Mouse (Mus musculus) forebrain, postnatal 0 days (tissue): ENCODE results near the gene Loxl1. TPM values are rescaled to one million over a fixed set of nuclear protein-coding genes. Genes with fewer than 3 reads are reported as not detected.
"Not testable (repeated sequence)": the region's sequence is repeated elsewhere in the genome, so short reads cannot be mapped to it uniquely, and the experiment has no call there.

Source experiments
- ATAC-seq: fragments of 200-750 bp; cut with Nextera tagmentation; 2 replicates; pipeline ENCODE4 v1.8.0; 2017; ENCODE audit warnings: mild to moderate bottlenecking, moderate library complexity
- DNase-seq: peaks from one replicate; pipeline ENCODE4 v3.0.0-alpha.2; 2015
- H3K27ac ChIP-seq: fragments of 300-500 bp; sonication (generic); 2 replicates; pipeline ENCODE4 v1.5.1; 2014; ENCODE audit warnings: low read depth, mild to moderate bottlenecking, antibody characterized with exemption, low read length, moderate library complexity, mixed read lengths
- H3K27me3 ChIP-seq: fragments of 300-500 bp; sonication (generic); 2 replicates; pipeline ENCODE4 v1.6.1; 2014; ENCODE audit warnings: mild to moderate bottlenecking, low read length, mixed read lengths; ENCODE audit not compliant: insufficient read depth
- H3K36me3 ChIP-seq: fragments of 300-500 bp; sonication (generic); 2 replicates; pipeline ENCODE4 v1.6.1; 2014; ENCODE audit warnings: mild to moderate bottlenecking, moderate library complexity; ENCODE audit not compliant: insufficient read depth
- H3K4me1 ChIP-seq: fragments of 300-500 bp; sonication (generic); 2 replicates; pipeline ENCODE4 v1.6.1; 2014; ENCODE audit warnings: antibody characterized with exemption; ENCODE audit not compliant: insufficient read depth
- H3K4me2 ChIP-seq: fragments of 300-500 bp; sonication (generic); 2 replicates; pipeline ENCODE4 v1.6.1; 2014; ENCODE audit warnings: low read depth, mild to moderate bottlenecking, moderate library complexity
- H3K4me3 ChIP-seq: fragments of 300-500 bp; sonication (generic); 2 replicates; pipeline ENCODE4 v1.5.1; 2014; ENCODE audit warnings: low read depth, low read length, mixed read lengths
- H3K9ac ChIP-seq: fragments of 300-500 bp; sonication (generic); 2 replicates; pipeline ENCODE4 v1.6.1; 2014; ENCODE audit warnings: mild to moderate bottlenecking
- H3K9me3 ChIP-seq: fragments of 300-500 bp; sonication (generic); 2 replicates; pipeline ENCODE4 v1.6.1; 2016; ENCODE audit warnings: low read length
- CTCF ChIP-seq: sonication (generic); IDR thresholded peaks from 2 replicates; pipeline ENCODE4 v1.5.1; 2016; ENCODE audit warnings: antibody characterized with exemption, control low read depth, low read depth
- WGBS: fragments of 180-500 bp; shearing (Covaris S2); extraction: QIAGEN DNeasy Blood & Tissue Kit; methylation state at CpG from one replicate; pipeline ENCODE4 v1.1.7; 2014; 5-methylcytosine and 5-hydroxymethylcytosine counted together
- polyA plus RNA-seq: library from polyadenylated mRNA; unstranded; fragments of >200 nt; fragmentation: Nextera tagmentation; extraction: Ambion mirVana; gene quantifications from 2 replicates; pipeline ENCODE4 v1.2.1, GENCODE M21; 2015
- total RNA-seq: library from RNA; depleted of rRNA; stranded (reverse); fragments of >200 nt; gene quantifications from 2 replicates; pipeline ENCODE4 v1.2.3, GENCODE M21; 2014

Gene Loxl1
- total and polyA plus RNA-seq, 2 experiments from 2014 or later: 8.0 to 9.4 TPM

DNA sequence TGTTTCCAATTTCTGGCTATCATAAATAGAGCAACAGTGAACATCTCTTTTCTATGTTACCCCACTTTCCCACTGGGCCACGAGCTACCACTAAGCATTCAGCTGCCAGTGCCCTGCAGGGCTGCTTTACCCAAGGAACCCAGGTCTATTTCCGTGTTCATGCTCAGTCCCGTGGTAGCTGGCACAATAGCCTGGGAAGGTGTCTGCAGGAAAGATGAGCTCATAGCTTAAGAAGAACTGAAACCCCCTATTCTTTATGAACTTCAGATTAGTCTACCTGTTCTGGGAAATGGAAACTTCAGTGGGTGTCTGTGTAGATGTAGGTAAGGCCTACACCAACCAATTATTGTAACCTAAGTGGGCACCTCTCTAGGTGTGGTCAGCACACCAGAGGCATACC, 47.6 kb downstream of the Loxl1 start:
- Histone ChIP-seq H3K4me1 (no peaks in the 10 kb centered on the region), H3K4me3 (no peak overlapping the region), H3K9me3 (no peaks in the 10 kb centered on the region), H3K27ac (no peak overlapping the region), H3K4me2 (no peak overlapping the region), H3K9ac (no peak overlapping the region), H3K27me3 (no peaks in the 10 kb centered on the region), H3K36me3 (peaks cover 22% of the 10 kb centered on the region)
- ATAC-seq (no peak), DNase-seq (no peak)
- 80% methylated on average over 3 of the region's 3 CpGs for WGBS
- no peak for TF ChIP-seq CTCF

DNA sequence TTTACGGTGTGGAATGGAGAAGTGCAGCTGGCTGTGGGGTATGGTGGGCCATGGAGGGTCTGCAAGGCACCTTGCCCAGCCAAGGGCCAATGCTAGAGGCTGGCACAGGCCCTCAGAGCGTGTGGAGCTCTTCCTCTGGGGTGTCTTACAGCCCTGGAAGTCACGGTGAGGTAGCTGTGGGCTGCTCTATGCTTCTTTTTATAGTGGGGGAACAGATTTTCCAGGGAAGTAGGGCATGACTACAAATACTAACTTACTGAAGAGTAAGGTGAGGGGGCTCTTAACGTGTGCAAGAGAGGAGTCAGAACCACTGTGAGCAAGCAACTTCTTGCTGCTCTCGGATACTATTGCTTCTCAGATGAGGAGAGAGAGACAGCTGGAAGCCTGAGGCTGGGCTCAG, 50.5 kb downstream of the Loxl1 start:
- no peak for TF ChIP-seq CTCF
- no peak overlapping the region for H3K27ac ChIP-seq
- peaks cover 46% of the 10 kb centered on the region for H3K36me3 ChIP-seq
- no peak overlapping the region for H3K4me3 ChIP-seq
- no peaks in the 10 kb centered on the region for H3K27me3 ChIP-seq
- 93% methylated on average over 5 of the region's 5 CpGs for WGBS
- DNase-seq: no peak
- no peak overlapping the region for H3K9ac ChIP-seq
- H3K4me1 ChIP-seq: no peaks in the 10 kb centered on the region
- no peak overlapping the region for H3K4me2 ChIP-seq
- H3K9me3 ChIP-seq: no peaks in the 10 kb centered on the region
- ATAC-seq: no peak

DNA sequence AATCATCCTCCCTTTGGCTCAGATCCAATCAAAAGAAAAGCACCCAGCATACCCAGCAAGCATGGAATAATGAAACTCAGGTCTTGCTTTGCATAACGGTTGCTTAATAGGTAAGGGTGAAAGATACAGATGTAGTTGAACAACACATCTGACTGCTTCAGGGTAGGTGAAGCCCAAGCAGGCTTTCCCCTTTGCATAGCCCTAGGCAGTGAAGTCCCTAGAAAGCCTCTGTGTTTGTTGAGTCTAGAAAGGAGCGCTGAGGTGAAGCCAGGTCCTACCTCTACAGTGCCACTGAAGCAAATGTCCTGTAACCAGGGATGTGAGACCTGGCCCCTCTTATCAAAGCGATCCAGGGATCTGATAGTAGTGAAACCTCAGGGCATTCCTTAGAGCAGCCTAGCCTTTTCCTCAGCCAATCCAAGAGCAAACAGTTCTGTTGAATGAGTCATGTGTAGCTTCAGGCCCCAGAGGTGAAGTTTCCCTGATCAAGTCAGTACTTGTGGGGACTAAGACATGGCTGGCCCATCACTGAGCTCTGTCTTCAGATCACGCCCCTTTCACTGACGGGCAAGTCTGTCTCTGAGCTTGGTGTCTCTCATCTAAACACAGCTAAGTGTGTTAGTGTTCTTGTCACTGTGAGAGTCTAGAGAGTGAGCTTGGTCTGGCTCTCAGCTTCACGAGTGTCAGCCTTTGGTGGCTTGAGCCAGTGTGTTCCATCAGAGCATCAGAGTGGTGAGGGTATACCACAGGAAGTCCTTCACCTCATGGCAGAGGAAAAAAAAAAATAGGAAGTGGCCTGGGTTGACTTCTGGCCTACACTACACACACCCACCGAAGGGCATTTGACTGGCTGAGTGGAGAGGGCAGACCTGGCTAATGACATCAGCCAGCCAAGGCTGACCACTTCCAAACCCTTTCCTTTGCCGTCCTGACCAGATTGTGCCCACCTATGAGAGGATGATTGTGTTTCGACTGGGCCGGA, 57.0 kb downstream of the Loxl1 start:
- Histone ChIP-seq H3K9me3 (no peaks in the 10 kb centered on the region), H3K4me3 (no peak overlapping the region), H3K9ac (no peak overlapping the region), H3K27ac (no peak overlapping the region), H3K4me2 (no peak overlapping the region), H3K36me3 (peaks cover 48% of the 10 kb centered on the region), H3K27me3 (no peaks in the 10 kb centered on the region), H3K4me1 (0 out of 2 replicates have a peak, but pooled peaks cover 3% of the 10 kb centered on the region)
- 91% methylated on average over 10 of the region's 10 CpGs for WGBS
- TF ChIP-seq CTCF: no peak
- ATAC-seq (no peak), DNase-seq (no peak)

DNA sequence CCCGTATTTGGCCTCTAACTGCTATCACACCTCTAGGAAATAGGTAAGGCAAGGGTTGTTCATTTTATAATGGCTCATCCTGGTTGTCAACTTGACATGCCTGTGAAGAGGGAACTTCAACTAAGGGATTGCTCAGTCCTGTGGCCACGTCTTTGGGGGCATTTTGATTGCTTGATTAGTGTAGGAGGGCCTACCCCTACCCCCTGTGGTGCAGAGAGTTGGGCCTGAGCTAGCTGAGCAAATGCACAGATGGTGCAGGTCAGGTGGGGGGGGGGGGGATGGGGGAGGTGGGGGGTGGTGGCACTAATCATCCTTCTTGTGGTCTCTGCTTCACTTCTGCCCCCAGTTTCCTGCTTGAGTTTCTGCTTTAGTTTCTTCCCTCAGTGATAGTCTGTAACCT, 57.9 kb downstream of the Loxl1 start:
- TF ChIP-seq CTCF: no peak
- Histone ChIP-seq H3K4me1 (0 out of 2 replicates have a peak, but pooled peaks cover 3% of the 10 kb centered on the region), H3K9me3 (no peaks in the 10 kb centered on the region), H3K4me3 (no peak overlapping the region), H3K36me3 (peaks cover 41% of the 10 kb centered on the region), H3K4me2 (no peak overlapping the region), H3K27ac (no peak overlapping the region), H3K9ac (no peak overlapping the region), H3K27me3 (no peaks in the 10 kb centered on the region)
- no peak for ATAC-seq
- DNase-seq: no peak
- WGBS: 54% methylated on average over 2 of the region's 2 CpGs

DNA sequence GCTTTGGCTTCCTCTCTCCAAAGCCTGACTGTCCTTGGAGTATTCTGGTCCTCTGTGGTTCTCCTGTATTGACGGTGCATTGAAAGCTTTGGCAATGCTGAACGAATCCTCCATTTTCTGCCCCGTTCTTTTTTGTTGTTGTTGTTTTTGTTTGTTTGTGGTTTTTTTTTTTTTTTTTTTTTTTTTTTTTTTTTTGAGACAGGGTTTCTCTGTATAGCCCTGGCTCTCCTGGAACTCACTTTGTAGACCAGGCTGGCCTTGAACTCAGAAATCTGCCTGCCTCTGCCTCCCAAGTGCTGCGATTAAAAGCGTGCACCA, 59.2 kb downstream of the Loxl1 start:
- ATAC-seq, H3K4me1 ChIP-seq, DNase-seq, H3K9me3 ChIP-seq, H3K27me3 ChIP-seq: not testable (repeated sequence)
- Histone ChIP-seq H3K4me2 (peak overlapping the region; percentile 75), H3K4me3 (peak overlapping the region; percentile 82), H3K36me3 (peaks cover 30% of the 10 kb centered on the region), H3K27ac (peak overlapping the region; percentile 76), H3K9ac (peak overlapping the region; percentile 86)
- WGBS: 71% methylated on average over 5 of the region's 5 CpGs

DNA sequence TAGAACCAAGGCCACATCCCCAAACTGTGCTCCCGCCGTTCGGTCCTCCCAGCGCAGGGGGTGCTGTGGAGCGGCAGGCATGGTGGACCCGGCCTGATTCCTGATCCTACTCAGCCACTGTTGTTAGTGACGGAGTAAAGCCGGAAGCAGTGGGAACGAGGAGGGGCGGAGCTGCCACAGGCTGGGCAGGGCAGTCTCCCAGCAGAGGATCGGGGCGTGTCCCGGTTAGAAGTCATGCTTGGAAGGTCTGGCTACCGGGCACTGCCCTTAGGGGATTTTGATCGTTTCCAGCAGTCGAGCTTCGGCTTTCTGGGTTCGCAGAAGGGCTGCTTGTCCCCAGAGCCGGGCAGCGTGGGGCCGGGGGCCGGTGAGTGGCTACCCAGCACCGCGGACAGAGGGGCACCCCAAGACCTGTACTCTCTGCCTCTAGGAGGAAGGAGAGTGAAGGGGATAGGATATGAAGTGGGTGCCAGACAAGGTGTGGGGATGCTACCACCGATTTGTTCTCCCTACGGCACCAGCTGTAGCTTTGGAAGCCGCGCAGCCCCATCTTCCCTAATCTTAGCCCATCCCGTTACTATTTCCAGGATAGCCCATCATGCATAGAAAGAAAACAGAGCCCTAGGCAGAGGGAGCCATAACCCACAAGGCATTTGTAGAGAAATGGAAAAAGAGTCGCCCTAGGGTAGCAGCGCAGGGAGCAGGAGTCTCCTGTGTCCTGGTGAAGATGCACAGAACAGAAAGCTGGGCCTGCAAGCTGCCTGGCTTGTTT, 59.8 kb downstream of the Loxl1 start, which contains the start of gene Stoml1:
Stoml1 (plus strand) TSS at position 132 of the 772 bp plus-strand sequence.
- peak within 1 kb of the TSS; percentile 82 for H3K4me3 ChIP-seq
- 2% methylated on average over 31 of the region's 31 CpGs for WGBS
- no peaks in the 10 kb centered on the region for H3K27me3 ChIP-seq
- H3K36me3 ChIP-seq: peaks cover 27% of the 10 kb centered on the region
- H3K9ac ChIP-seq: peak within 1 kb of the TSS; percentile 86
- peak; percentile 93 for DNase-seq
- peak within 1 kb of the TSS; percentile 75 for H3K4me2 ChIP-seq
- 0 out of 2 replicates have a peak, but pooled peaks cover 3% of the 10 kb centered on the region for H3K4me1 ChIP-seq
- peak within 1 kb of the TSS; percentile 76 for H3K27ac ChIP-seq
- TF ChIP-seq CTCF: peak; percentile 97
- ATAC-seq: peak; percentile 99
- H3K9me3 ChIP-seq: no peaks in the 10 kb centered on the region

DNA sequence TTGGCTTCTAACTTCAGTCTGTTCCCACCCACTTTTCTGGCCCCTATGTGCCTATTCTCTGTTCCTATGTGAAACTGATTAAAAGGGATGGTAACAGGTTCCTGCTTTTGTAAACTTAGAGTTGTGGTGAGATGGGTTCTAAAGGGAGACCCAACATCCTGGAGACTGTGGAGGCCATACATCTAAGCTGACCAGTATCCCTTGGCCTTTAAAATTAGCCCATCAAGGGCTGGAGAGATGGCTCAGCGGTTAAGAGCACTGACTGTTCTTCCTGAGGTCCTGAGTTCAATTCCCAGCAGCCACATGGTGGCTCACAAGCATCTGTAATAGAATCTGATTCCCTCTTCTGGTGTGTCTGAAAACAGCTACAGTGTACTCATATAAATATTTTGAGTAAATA, 62.3 kb downstream of the Loxl1 start:
- not testable (repeated sequence) for H3K4me1 ChIP-seq, H3K27ac ChIP-seq, ATAC-seq, H3K4me3 ChIP-seq, H3K9me3 ChIP-seq, DNase-seq, H3K9ac ChIP-seq, H3K36me3 ChIP-seq, H3K27me3 ChIP-seq, H3K4me2 ChIP-seq
- WGBS: 91% methylated on average over 1 of the region's 1 CpGs
